Mouse (Mus musculus) liver, embryonic 11.5 days (tissue): Measurements from ENCODE around the gene Pde4b. TPM values are rescaled to one million over a fixed set of nuclear protein-coding genes. Genes with fewer than 3 reads are reported as not detected.

Experiments
- ATAC-seq: fragments of 200-750 bp; cut with Nextera tagmentation; replicated peaks from 2 replicates; pipeline ENCODE4 v1.8.0; 2017; ENCODE audit warnings: moderate number of reproducible peaks, mild to moderate bottlenecking, moderate TSS enrichment, moderate library complexity; ENCODE audit not compliant: low FRiP score
- DNase-seq: peaks from one replicate; pipeline ENCODE4 v3.0.0-alpha.2; 2017; ENCODE audit warnings: low spot score
- H3K27ac ChIP-seq: fragments of 300-500 bp; sonication (generic); 2 replicates; pipeline ENCODE4 v1.5.1; 2014; ENCODE audit warnings: mild to moderate bottlenecking, low read depth, low read length, control low read depth
- H3K27me3 ChIP-seq: fragments of 300-500 bp; sonication (generic); replicated peaks from 2 replicates; pipeline ENCODE4 v1.6.1; 2014; ENCODE audit warnings: low read length, mixed read lengths; ENCODE audit not compliant: control insufficient read depth, insufficient read depth
- H3K36me3 ChIP-seq: fragments of 300-500 bp; sonication (generic); 2 replicates; pipeline ENCODE4 v1.6.1; 2014; ENCODE audit warnings: mild to moderate bottlenecking, low read length, moderate library complexity, mixed read lengths; ENCODE audit not compliant: control insufficient read depth, insufficient read depth
- H3K4me1 ChIP-seq: fragments of 300-500 bp; sonication (generic); replicated peaks from 2 replicates; pipeline ENCODE4 v1.6.1; 2014; ENCODE audit warnings: low read length, mixed read lengths; ENCODE audit not compliant: control insufficient read depth, insufficient read depth
- H3K4me2 ChIP-seq: fragments of 300-500 bp; sonication (generic); 2 replicates; pipeline ENCODE4 v1.6.1; 2014; ENCODE audit warnings: mild to moderate bottlenecking, control low read depth, moderate library complexity
- H3K4me3 ChIP-seq: fragments of 300-500 bp; sonication (generic); 2 replicates; pipeline ENCODE4 v1.5.1; 2014; ENCODE audit warnings: low read depth, low read length, control low read depth
- H3K9ac ChIP-seq: fragments of 300-500 bp; sonication (generic); 2 replicates; pipeline ENCODE4 v1.6.1; 2014; ENCODE audit warnings: low read depth, low read length, control low read depth
- H3K9me3 ChIP-seq: fragments of 300-500 bp; sonication (generic); 2 replicates; pipeline ENCODE4 v1.6.1; 2016; ENCODE audit warnings: low read length, inconsistent platforms, mixed read lengths; ENCODE audit not compliant: control insufficient read depth
- WGBS: fragments of 180-500 bp; shearing (Covaris S2); extraction: QIAGEN DNeasy Blood & Tissue Kit; methylation state at CpG from one replicate; pipeline ENCODE4 v1.1.7; 2014; 5-methylcytosine and 5-hydroxymethylcytosine counted together
- polyA plus RNA-seq: library from polyadenylated mRNA; unstranded; fragments of >200 nt; fragmentation: Nextera tagmentation; extraction: Ambion mirVana; gene quantifications from 2 replicates; pipeline ENCODE4 v1.2.1, GENCODE M21; 2014

Gene Pde4b
- polyA plus RNA-seq, 1 experiment from 2014 or later = 9.2 TPM

DNA sequence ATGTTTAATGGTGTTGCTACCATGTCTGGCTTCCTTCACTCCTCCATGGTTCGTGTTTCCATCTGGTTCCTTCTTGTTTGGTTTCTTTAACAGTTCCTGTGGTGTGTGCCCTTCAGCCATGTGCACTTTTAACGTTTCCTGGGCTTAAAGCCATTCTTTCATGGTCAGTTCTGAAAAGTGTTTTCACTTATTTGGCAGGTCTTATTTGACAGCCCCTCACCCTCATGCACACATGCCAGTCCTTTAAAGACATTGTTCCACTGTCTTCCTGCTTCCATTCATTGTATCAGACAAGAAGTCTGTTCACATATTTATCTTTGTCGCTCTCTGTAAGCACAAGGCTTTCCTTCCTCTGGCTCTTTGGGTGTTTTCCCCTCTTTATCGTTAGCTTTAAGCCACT, 530.4 kb downstream of the Pde4b start:
- no peak for DNase-seq
- WGBS = 61% methylated on average over 4 of the region's 4 CpGs
- no peaks in the 10 kb centered on the region for H3K36me3 ChIP-seq
- no peak overlapping the region for H3K27ac ChIP-seq
- H3K9me3 ChIP-seq = no peaks in the 10 kb centered on the region
- no peak overlapping the region for H3K9ac ChIP-seq
- no peak for ATAC-seq
- H3K27me3 ChIP-seq = no peaks in the 10 kb centered on the region
- H3K4me1 ChIP-seq = no peaks in the 10 kb centered on the region
- no peak overlapping the region for H3K4me2 ChIP-seq
- no peak overlapping the region for H3K4me3 ChIP-seq

DNA sequence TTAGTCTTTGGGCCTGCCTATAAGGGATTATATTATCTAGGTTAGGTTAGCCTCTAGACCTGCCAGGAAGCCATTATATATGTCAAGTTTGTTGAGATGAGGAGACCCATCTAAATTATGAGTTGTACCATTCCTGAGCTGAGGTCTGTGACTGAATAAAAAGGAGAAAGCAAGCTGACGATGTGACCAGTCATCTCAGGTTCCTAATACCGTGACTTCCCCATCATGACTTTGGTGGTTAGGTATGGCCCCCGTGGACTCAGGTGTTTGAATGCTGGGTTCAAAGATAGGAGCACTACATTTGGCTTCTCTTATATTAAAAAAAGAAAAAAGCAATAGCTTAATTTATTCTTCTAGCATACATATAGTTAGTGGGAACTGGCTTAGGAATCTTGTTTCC, 531.3 kb downstream of the Pde4b start:
- H3K9me3 ChIP-seq = no peaks in the 10 kb centered on the region
- H3K4me3 ChIP-seq = no peak overlapping the region
- 89% methylated on average over 3 of the region's 3 CpGs for WGBS
- H3K4me1 ChIP-seq = no peaks in the 10 kb centered on the region
- H3K36me3 ChIP-seq = no peaks in the 10 kb centered on the region
- H3K4me2 ChIP-seq = no peak overlapping the region
- H3K27me3 ChIP-seq = no peaks in the 10 kb centered on the region
- ATAC-seq (no peak), DNase-seq (no peak)
- H3K27ac ChIP-seq = no peak overlapping the region
- H3K9ac ChIP-seq = no peak overlapping the region

DNA sequence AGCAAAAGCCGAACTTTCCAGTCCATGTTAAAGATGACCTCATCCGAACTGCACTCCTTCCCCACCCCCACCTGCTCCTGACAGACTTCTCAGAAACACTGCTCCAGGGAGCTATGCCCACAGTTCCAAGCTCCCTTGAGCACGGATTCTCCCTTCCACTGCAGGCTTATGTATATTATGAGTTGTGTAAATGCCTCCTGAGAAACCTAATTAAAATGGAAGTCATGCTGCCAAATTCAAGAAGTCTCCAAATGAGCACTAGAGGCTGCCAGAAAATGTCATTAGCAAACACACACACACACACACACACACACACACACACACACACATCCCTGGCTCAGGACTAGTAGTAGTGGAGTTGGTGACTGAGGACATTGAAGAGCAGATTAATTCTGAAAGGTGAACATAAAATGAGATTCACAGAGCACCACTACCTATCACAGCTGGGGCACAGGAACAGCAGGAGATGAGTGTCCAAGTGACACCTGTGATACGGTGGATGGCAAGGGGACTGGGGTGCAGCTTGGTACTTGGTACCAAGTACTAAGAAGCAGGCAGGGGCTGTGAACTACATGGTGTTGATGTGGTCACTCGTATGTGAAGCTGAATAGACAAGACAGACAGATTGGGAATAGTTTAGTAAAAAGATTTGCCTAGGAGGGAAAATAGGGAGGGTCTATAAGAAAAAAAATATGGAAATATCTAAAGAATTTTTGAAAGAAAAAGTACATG, 533.0 kb downstream of the Pde4b start:
- ATAC-seq (no peak), DNase-seq (no peak)
- no peaks in the 10 kb centered on the region for H3K9me3 ChIP-seq
- no peak overlapping the region for H3K4me2 ChIP-seq
- no peaks in the 10 kb centered on the region for H3K27me3 ChIP-seq
- H3K9ac ChIP-seq = no peak overlapping the region
- H3K27ac ChIP-seq = no peak overlapping the region
- no peak overlapping the region for H3K4me3 ChIP-seq
- H3K36me3 ChIP-seq = no peaks in the 10 kb centered on the region
- no peaks in the 10 kb centered on the region for H3K4me1 ChIP-seq
- 72% methylated on average over 4 of the region's 5 CpGs for WGBS

DNA sequence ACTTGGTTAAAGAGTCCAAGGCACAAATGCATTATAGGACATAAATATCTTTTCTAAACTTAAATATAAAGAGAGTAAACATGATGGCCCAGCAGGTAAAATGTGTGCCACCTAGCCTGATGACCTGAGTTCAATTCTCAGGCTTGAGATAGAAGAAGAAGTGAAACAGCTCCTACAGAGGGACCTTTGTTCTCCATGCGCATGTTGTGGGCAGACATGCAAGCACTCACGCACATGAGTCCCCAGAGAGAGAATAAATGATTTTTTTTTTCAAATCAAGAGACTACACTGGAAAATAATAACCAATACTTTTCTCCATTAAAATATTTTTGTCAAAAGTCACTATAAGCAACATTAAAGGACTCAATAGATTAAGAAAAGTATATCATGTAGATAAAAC, 533.8 kb downstream of the Pde4b start:
- H3K27me3 ChIP-seq = no peaks in the 10 kb centered on the region
- no peak overlapping the region for H3K27ac ChIP-seq
- H3K36me3 ChIP-seq = no peaks in the 10 kb centered on the region
- no peak overlapping the region for H3K4me3 ChIP-seq
- H3K9me3 ChIP-seq = no peaks in the 10 kb centered on the region
- no peak overlapping the region for H3K9ac ChIP-seq
- H3K4me2 ChIP-seq = no peak overlapping the region
- ATAC-seq (no peak), DNase-seq (no peak)
- 89% methylated on average over 2 of the region's 2 CpGs for WGBS
- no peaks in the 10 kb centered on the region for H3K4me1 ChIP-seq

GRCm38 (mm10) chr4:102622977-102623376, 535.6 kb downstream of the Pde4b start:
- Histone ChIP-seq H3K27me3 (no peaks in the 10 kb centered on the region), H3K9ac (no peak overlapping the region), H3K36me3 (no peaks in the 10 kb centered on the region), H3K27ac (no peak overlapping the region), H3K9me3 (no peaks in the 10 kb centered on the region), H3K4me2 (no peak overlapping the region), H3K4me1 (no peaks in the 10 kb centered on the region), H3K4me3 (no peak overlapping the region)
- DNase-seq (no peak), ATAC-seq (no peak)
- WGBS = 82% methylated on average over 5 of the region's 5 CpGs

DNA sequence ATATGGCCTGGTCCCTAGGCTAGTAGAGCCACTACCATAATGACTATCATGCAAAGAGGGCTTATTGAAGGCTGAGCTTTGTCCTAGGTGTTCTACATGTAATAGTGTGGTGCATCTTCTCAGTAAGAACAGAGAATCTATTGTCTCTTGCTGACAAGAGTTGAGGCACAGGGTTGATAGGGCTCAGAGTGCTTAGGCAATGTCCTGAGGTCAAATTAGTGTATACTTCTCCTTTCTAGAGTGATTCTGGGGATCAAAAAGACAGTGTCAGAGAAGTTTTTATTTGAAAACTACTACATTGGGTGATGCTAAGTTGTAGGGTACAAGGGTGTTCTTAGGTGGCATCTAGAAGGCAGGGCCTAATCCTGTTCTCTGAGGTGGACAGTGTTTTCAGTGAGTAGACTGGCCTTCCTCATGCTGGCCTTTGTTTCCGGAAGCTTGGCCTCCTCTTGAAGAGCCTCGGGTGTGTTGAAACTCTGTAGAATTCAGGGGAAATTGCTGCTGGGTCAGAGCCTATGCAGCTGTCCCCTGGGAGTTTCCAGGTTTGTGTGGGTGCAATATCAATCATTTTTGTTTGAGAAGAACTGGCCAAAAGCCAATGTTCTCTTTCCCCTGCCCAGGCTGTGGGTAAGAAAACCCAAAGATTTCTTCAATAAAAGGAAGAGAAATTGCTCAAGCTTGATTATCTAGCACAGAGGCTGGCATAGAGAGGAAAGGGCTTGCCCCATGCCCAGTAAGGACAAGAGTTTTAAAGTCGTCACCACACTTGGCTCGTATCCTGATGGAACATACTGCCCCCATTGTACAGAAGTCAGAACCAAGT, 536.7 kb downstream of the Pde4b start:
- Histone ChIP-seq H3K4me3 (no peak overlapping the region), H3K9me3 (no peaks in the 10 kb centered on the region), H3K27ac (no peak overlapping the region), H3K27me3 (no peaks in the 10 kb centered on the region), H3K36me3 (no peaks in the 10 kb centered on the region), H3K9ac (no peak overlapping the region), H3K4me2 (no peak overlapping the region), H3K4me1 (no peaks in the 10 kb centered on the region)
- no peak for ATAC-seq
- WGBS = 72% methylated on average over 4 of the region's 4 CpGs
- no peak for DNase-seq

DNA sequence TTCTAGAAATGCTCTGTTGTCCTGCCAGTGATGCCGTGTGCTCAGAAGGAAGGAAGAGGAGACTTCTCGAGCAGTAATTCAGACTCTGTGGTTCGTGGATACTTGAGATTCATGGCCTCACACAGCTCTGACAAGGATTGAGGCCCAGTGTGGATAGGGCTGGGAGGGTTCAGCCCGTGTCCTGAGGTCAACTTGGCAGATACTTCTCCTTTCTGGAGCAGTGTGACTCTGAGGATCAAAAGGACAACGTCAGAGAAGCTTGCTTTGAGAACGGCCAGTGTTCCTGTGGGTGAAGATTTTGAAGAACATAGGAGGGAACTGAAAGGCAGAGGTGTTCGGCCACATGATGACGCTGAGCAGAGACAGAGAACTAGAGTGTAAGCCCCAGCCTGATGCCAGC, 537.6 kb downstream of the Pde4b start:
- Histone ChIP-seq H3K4me2 (no peak overlapping the region), H3K4me3 (no peak overlapping the region), H3K9ac (no peak overlapping the region), H3K4me1 (no peaks in the 10 kb centered on the region), H3K36me3 (no peaks in the 10 kb centered on the region), H3K9me3 (no peaks in the 10 kb centered on the region), H3K27me3 (no peaks in the 10 kb centered on the region), H3K27ac (no peak overlapping the region)
- DNase-seq (no peak), ATAC-seq (no peak)
- WGBS = 46% methylated on average over 8 of the region's 8 CpGs

DNA sequence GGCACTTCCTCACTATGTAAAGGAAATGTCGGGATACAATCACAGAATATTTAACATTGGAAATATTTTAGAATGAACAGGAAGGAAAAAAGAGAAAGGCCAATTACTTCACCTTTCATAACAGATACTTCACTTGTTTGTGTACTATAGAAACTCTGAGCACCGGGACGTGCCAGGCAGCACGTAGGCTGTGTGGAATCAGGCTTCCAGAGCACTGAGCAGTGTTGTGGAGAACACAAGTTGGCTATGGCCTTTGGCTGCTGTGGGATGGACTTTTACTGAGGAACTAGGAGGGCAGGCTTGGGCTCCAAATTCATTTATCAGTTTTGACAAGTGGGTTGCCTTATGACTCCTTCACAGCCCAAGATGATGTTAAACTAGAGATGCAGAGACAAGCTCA, 540.5 kb downstream of the Pde4b start:
- WGBS = 84% methylated on average over 4 of the region's 4 CpGs
- no peak for DNase-seq
- Histone ChIP-seq H3K27ac (no peak overlapping the region), H3K4me2 (no peak overlapping the region), H3K9me3 (no peaks in the 10 kb centered on the region), H3K9ac (no peak overlapping the region), H3K4me3 (no peak overlapping the region), H3K36me3 (no peaks in the 10 kb centered on the region), H3K27me3 (no peaks in the 10 kb centered on the region), H3K4me1 (no peaks in the 10 kb centered on the region)
- ATAC-seq = no peak

GRCm38 (mm10) chr4:102629621-102630020, 542.3 kb downstream of the Pde4b start:
- WGBS = 58% methylated on average over 4 of the region's 4 CpGs
- no peaks in the 10 kb centered on the region for H3K27me3 ChIP-seq
- H3K9ac ChIP-seq = no peak overlapping the region
- DNase-seq (no peak), ATAC-seq (no peak)
- H3K36me3 ChIP-seq = no peaks in the 10 kb centered on the region
- no peaks in the 10 kb centered on the region for H3K9me3 ChIP-seq
- H3K27ac ChIP-seq = no peak overlapping the region
- H3K4me2 ChIP-seq = no peak overlapping the region
- no peak overlapping the region for H3K4me3 ChIP-seq
- no peaks in the 10 kb centered on the region for H3K4me1 ChIP-seq
